Mouse (Mus musculus) G1E-ER4 (cell line): ENCODE data around the gene Mrps6. TPM values are rescaled to one million over a fixed set of nuclear protein-coding genes. Genes with fewer than 3 reads are reported as not detected.

Source experiments
- GATA1 ChIP-seq: IDR thresholded peaks from one replicate; pipeline ENCODE4 v1.8.0; 2012; ENCODE audit warnings: low read length, inconsistent platforms
- polyA plus RNA-seq: library from polyadenylated mRNA; stranded (reverse); fragments of >175 nt; gene quantifications from 2 replicates; pipeline ENCODE4 v1.2.3, GENCODE M21; 2012

Gene Mrps6
- polyA plus RNA-seq, 1 experiment = 26.1 TPM

- TF ChIP-seq GATA1 = no peak
Measured at GRCm38 (mm10) chr16:92057456-92057851, 616 bp upstream of the Mrps6 start.

- no peak for TF ChIP-seq GATA1
Measured at GRCm38 (mm10) chr16:92058644-92059620, 862 bp downstream of the Mrps6 start.

GRCm38 (mm10) chr16:92060213-92060612 is 2.1 kb downstream of the Mrps6 start:
- no peak for TF ChIP-seq GATA1

- TF ChIP-seq GATA1 = no peak
Measured at GRCm38 (mm10) chr16:92061586-92061985, 3.5 kb downstream of the Mrps6 start.

GRCm38 (mm10) chr16:92062832-92063231 is 4.8 kb downstream of the Mrps6 start:
- TF ChIP-seq GATA1 = no peak

GRCm38 (mm10) chr16:92064801-92065200 is 6.7 kb downstream of the Mrps6 start:
- no peak for TF ChIP-seq GATA1

- no peak for TF ChIP-seq GATA1
Measured at GRCm38 (mm10) chr16:92070338-92070737, 12.3 kb downstream of the Mrps6 start.

GRCm38 (mm10) chr16:92076797-92077196 is 18.7 kb downstream of the Mrps6 start:
- no peak for TF ChIP-seq GATA1

- no peak for TF ChIP-seq GATA1
Measured at GRCm38 (mm10) chr16:92083771-92084453, 25.8 kb downstream of the Mrps6 start.

- no peak for TF ChIP-seq GATA1
Measured at GRCm38 (mm10) chr16:92089225-92089624, 31.2 kb downstream of the Mrps6 start.

- no peak for TF ChIP-seq GATA1
Measured at GRCm38 (mm10) chr16:92091876-92092275, 33.8 kb downstream of the Mrps6 start.

GRCm38 (mm10) chr16:92098351-92099051 is 40.4 kb downstream of the Mrps6 start:
- no peak for TF ChIP-seq GATA1

- TF ChIP-seq GATA1 = no peak
Measured at GRCm38 (mm10) chr16:92099598-92099997, 41.5 kb downstream of the Mrps6 start.

GRCm38 (mm10) chr16:92100111-92100510 is 42.0 kb downstream of the Mrps6 start:
- TF ChIP-seq GATA1 = no peak

- TF ChIP-seq GATA1 = no peak
Measured at GRCm38 (mm10) chr16:92102115-92102514, 44.0 kb downstream of the Mrps6 start.
